Mouse (Mus musculus): Measurements from ENCODE around the gene Rragc. TPM values are rescaled to one million over a fixed set of nuclear protein-coding genes. Genes with fewer than 3 reads are reported as not detected.
A peak's percentile ranks its signal among the peaks of the same experiment; 100 is the strongest.

Rragc gene
- total and polyA plus RNA-seq, 3 experiments, result 29.6 to 40.6 (median 39.4) TPM

GRCm38 (mm10) chr4:123904333-123905125 is 12.7 kb upstream of the Rragc start, which contains the start of gene Mycbp:
Gene Mycbp, plus strand, starts transcription at chr4:123904832.
- under 1% methylated on average over 49 of the region's 49 CpGs for WGBS
- H3K9ac ChIP-seq (ENCODE audit: low read depth, low read length), result peak within 1 kb of the TSS; percentile 84
- no peaks in the 10 kb centered on the region for H3K27me3 ChIP-seq (ENCODE audit: control insufficient read depth, insufficient read depth, low read length)
- TF ChIP-seq CTCF (IDR thresholded peaks at IDR 0.05) (no peak), POLR2A (IDR thresholded peaks at IDR 0.05; ENCODE audit: insufficient read depth, low read depth, low read length) (peak; percentile 86), EP300 (IDR thresholded peaks at IDR 0.05; ENCODE audit: insufficient read depth, low read depth, low read length) (peak; percentile 81; the same call in 1 of the 2 replicates)
- H3K27ac ChIP-seq, result peak within 1 kb of the TSS; percentile 75
- DNase-seq, result peak; percentile 100
- H3K36me3 ChIP-seq (ENCODE audit: control insufficient read depth, insufficient read depth, low read length), result peaks cover 2% of the 10 kb centered on the region
- H3K4me3 ChIP-seq, result peak within 1 kb of the TSS; percentile 78
- H3K79me2 ChIP-seq (replicated peaks; ENCODE audit: control insufficient read depth, insufficient read depth, low read length), result peaks cover 3% of the 10 kb centered on the region; the same call in 1 of the 2 replicates
- intact Hi-C loops (cut with DNase I), result loop anchor here (1.0 to 2.0 kb wide), 2 partner anchors 13 to 154 kb away; partner anchors contain the start of genes Akirin1 and Rragc
- no peaks in the 10 kb centered on the region; the same call in 1 of the 2 replicates for H3K4me1 ChIP-seq (ENCODE audit: control insufficient read depth, insufficient read depth, low read length)

- Histone ChIP-seq H3K27ac (peak overlapping the region; percentile 75), H3K36me3 (ENCODE audit: control insufficient read depth, insufficient read depth, low read length) (peaks cover 2% of the 10 kb centered on the region), H3K27me3 (ENCODE audit: control insufficient read depth, insufficient read depth, low read length) (no peaks in the 10 kb centered on the region), H3K4me1 (ENCODE audit: control insufficient read depth, insufficient read depth, low read length) (no peaks in the 10 kb centered on the region; the same call in 1 of the 2 replicates), H3K9ac (ENCODE audit: low read depth, low read length) (peak overlapping the region; percentile 84), H3K79me2 (replicated peaks; ENCODE audit: control insufficient read depth, insufficient read depth, low read length) (peaks cover 3% of the 10 kb centered on the region; the same call in 1 of the 2 replicates), H3K4me3 (peak overlapping the region; percentile 78)
- TF ChIP-seq EP300 (IDR thresholded peaks at IDR 0.05; ENCODE audit: insufficient read depth, low read depth, low read length) (no peak), POLR2A (IDR thresholded peaks at IDR 0.05; ENCODE audit: insufficient read depth, low read depth, low read length) (no peak), CTCF (IDR thresholded peaks at IDR 0.05) (no peak)
- intact Hi-C loops (cut with DNase I), result loop anchor here (2.0 kb wide), 1 partner anchor 154 kb away; the partner anchor contains the start of gene Akirin1
- WGBS, result under 1% methylated on average over 53 of the region's 53 CpGs
- DNase-seq, result no peak
These were observed 12.0 kb upstream of the Rragc start for GRCm38 (mm10) chr4:123905126-123905668.

- no peak overlapping the region for H3K27ac ChIP-seq
- no peak for DNase-seq
- no peak overlapping the region for H3K9ac ChIP-seq (ENCODE audit: low read depth, low read length)
- intact Hi-C loops (cut with DNase I), result loop anchor here (10.0 kb wide), 1 partner anchor 777 kb away; the partner anchor contains the start of gene Ppie
- H3K27me3 ChIP-seq (ENCODE audit: control insufficient read depth, insufficient read depth, low read length), result no peaks in the 10 kb centered on the region
- H3K36me3 ChIP-seq (ENCODE audit: control insufficient read depth, insufficient read depth, low read length), result peaks cover 20% of the 10 kb centered on the region
- no peak overlapping the region for H3K4me3 ChIP-seq
- 71% methylated on average over 4 of the region's 4 CpGs for WGBS
- peaks cover 7% of the 10 kb centered on the region for H3K79me2 ChIP-seq (replicated peaks; ENCODE audit: control insufficient read depth, insufficient read depth, low read length)
- TF ChIP-seq EP300 (IDR thresholded peaks at IDR 0.05; ENCODE audit: insufficient read depth, low read depth, low read length) (no peak), CTCF (IDR thresholded peaks at IDR 0.05) (no peak)
- peaks cover 4% of the 10 kb centered on the region for H3K4me1 ChIP-seq (ENCODE audit: control insufficient read depth, insufficient read depth, low read length)
These were observed 5.7 kb upstream of the Rragc start for GRCm38 (mm10) chr4:123911503-123911902.

- no peak for DNase-seq
- no peak for TF ChIP-seq EP300 (IDR thresholded peaks at IDR 0.05; ENCODE audit: insufficient read depth, low read depth, low read length)
- TF ChIP-seq CTCF (IDR thresholded peaks at IDR 0.05), result no peak
- TF ChIP-seq POLR2A (IDR thresholded peaks at IDR 0.05; ENCODE audit: insufficient read depth, low read depth, low read length), result no peak
- 45% methylated on average over 2 of the region's 2 CpGs for WGBS
- Histone ChIP-seq H3K79me2 (replicated peaks; ENCODE audit: control insufficient read depth, insufficient read depth, low read length) (peaks cover 9% of the 10 kb centered on the region), H3K36me3 (ENCODE audit: control insufficient read depth, insufficient read depth, low read length) (peaks cover 20% of the 10 kb centered on the region), H3K4me1 (ENCODE audit: control insufficient read depth, insufficient read depth, low read length) (peaks cover 4% of the 10 kb centered on the region), H3K27me3 (ENCODE audit: control insufficient read depth, insufficient read depth, low read length) (no peaks in the 10 kb centered on the region), H3K27ac (no peak overlapping the region), H3K9ac (ENCODE audit: low read depth, low read length) (no peak overlapping the region), H3K4me3 (no peak overlapping the region)
- intact Hi-C loops (cut with DNase I), result loop anchor here (10.0 kb wide), 1 partner anchor 778 kb away; the partner anchor contains the start of gene Ppie
These were observed 4.8 kb upstream of the Rragc start for GRCm38 (mm10) chr4:123912431-123912830.

GRCm38 (mm10) chr4:123917548-123918140 is 398 bp downstream of the Rragc start, which contains the start of gene 4930535I16Rik:
Gene 4930535I16Rik, minus strand, starts transcription at chr4:123918022.
- DNase-seq, result no peak
- Histone ChIP-seq H3K4me3 (peak within 1 kb of the TSS; percentile 95), H3K79me2 (replicated peaks; ENCODE audit: control insufficient read depth, insufficient read depth, low read length) (peaks cover 12% of the 10 kb centered on the region), H3K9ac (ENCODE audit: low read depth, low read length) (peak within 1 kb of the TSS; percentile 99), H3K27ac (peak within 1 kb of the TSS; percentile 90), H3K36me3 (ENCODE audit: control insufficient read depth, insufficient read depth, low read length) (peaks cover 22% of the 10 kb centered on the region), H3K4me1 (ENCODE audit: control insufficient read depth, insufficient read depth, low read length) (peaks cover 5% of the 10 kb centered on the region), H3K27me3 (ENCODE audit: control insufficient read depth, insufficient read depth, low read length) (no peaks in the 10 kb centered on the region)
- WGBS, result 1% methylated on average over 61 of the region's 63 CpGs
- intact Hi-C loops (cut with DNase I), result loop anchor here (1.0 to 10.0 kb wide), 2 partner anchors 13 to 783 kb away; partner anchors contain the start of genes Mycbp and Ppie
- no peak for TF ChIP-seq POLR2A (IDR thresholded peaks at IDR 0.05; ENCODE audit: insufficient read depth, low read depth, low read length)
- TF ChIP-seq EP300 (IDR thresholded peaks at IDR 0.05; ENCODE audit: insufficient read depth, low read depth, low read length), result no peak
